Mouse (Mus musculus) thymus, postnatal 4 days (tissue): ENCODE data around the gene Vmn1r166.
"Not testable (repeated sequence)": the region's sequence is repeated elsewhere in the genome, so short reads cannot be mapped to it uniquely, and the experiment has no call there.

Experiments
- DNase-seq: peaks from one replicate; pipeline ENCODE4 v3.0.0; 2021

The Vmn1r166 gene

DNA sequence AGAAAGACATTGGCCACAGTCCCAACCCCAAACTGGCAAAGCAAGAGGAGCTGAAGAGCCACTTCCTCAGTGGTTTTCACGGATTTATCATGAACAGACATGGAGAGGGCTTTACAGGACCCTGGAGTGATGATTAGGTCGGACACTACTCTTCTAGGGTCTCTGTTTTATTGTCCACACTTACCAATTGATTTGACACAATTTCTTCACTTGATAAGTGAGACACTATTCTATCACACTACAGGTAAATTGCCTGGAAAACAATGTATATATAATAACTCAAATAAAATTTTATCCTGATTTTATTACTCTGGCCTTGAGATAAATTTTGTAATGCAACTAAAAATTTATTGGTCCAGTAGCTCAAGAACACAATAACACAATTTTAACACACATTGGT is at the start of gene Vmn1r166:
Vmn1r166 (minus strand) TSS at position 101 of the 400 bp plus-strand sequence.
- not testable (repeated sequence) for DNase-seq

- DNase-seq = not testable (repeated sequence)
Measured at GRCm38 (mm10) chr7:23300892-23301291, 49.4 kb upstream of the Vmn1r166 start, which contains the start of gene Nlrp4e. TSS of gene Nlrp4e (plus strand) at chr7:23301192.

DNA sequence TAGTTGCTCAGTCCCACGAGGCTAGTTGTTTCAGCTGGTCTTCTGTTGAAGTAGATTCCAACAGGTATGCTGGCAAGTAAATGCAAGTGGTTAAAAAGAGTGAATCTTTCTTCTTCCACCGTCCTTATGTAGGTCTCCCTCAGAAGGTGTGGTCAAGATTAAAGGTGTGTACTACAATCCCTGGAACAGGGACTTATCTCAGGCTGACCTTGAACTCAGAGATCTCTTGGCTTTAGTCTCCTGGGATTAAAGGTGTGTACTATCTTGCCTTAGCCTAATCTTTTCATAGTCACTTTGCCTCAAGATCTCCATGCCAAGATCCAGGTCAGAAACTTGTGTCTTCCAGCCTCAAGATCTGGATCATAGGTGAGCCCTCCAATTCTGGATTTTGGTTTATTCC is 27.3 kb upstream of the Vmn1r166 start, which contains the start of gene Gm6902:
Gm6902 (minus strand) TSS at position 101 of the 400 bp plus-strand sequence.
- not testable (repeated sequence) for DNase-seq

GRCm38 (mm10) chr7:23217032-23217431 is 34.5 kb downstream of the Vmn1r166 start, which contains the start of gene Vmn1r165:
TSS of gene Vmn1r165 (plus strand) at chr7:23217332.
- not testable (repeated sequence) for DNase-seq
